Mouse (Mus musculus) gastrocnemius, adult 8-10 months (tissue): ENCODE measurements around the gene Pdcd10. TPM values are rescaled to one million over a fixed set of nuclear protein-coding genes. Genes with fewer than 3 reads are reported as not detected.

Experiments used
- DNase-seq, 2 experiments: peaks; one replicate each; pipeline ENCODE4 v3.0.0; 2022; ENCODE audit warnings: low spot score in 2 of 2
- total RNA-seq, 4 experiments: library from RNA; stranded (reverse); gene quantifications; 2 replicates each; pipeline ENCODE4 v1.2.4; 2022

Pdcd10 gene
- total RNA-seq, 4 experiments from 2014 or later, result 12.4 to 15.2 (median 13.7) TPM

DNA sequence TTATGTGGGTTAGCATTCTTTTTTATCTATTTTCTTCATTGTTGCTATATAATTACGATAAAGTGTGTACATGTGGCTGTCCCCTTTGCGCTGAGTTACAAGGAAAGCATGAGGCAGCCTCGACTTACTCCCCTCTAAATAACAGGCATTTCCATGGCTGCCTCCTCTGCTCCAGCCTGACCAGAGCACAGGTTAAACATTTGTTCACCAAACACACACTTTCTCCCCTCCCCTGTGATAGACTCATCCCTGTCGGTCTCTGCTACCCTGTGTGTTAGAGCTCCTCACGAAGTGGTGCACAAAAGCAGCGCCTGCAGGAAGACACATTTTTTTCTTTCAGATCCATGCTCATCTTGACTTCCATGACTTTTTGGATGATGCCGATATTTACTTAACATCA is 82.0 kb downstream of the Pdcd10 start:
- DNase-seq, result no peak

DNA sequence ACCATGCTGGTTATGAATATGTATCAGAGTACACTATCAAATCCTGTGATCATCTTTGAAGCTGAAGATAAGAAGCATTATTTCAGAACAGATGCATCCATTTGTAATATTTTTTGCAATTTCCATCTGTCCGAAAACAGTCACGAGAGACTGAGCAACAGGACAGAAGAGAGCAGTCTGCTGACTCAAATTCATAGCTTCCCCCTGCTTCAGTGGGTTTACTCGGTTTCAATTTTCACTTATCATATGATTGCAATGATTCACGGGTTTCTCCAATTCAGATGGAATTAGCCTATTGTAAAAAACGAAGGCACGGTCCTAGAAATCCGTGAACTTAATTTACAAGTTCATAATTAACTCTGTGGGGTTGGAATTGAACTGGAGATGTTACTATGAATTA is 88.5 kb downstream of the Pdcd10 start:
- DNase-seq, result no peak

Other genes with a start within 250 kb of the Pdcd10 start
- not detected for gene Wdr49, start 74.7 kb downstream of the Pdcd10 start, total RNA-seq
- gene Serpini1, start 691 bp upstream of the Pdcd10 start, total RNA-seq, result 1 to 10 TPM in 1 of 4 experiments, under 1 TPM in 3; 0.29 to 1.1 (median 0.50) TPM
- not detected for gene Gm29133, start 191.3 kb upstream of the Pdcd10 start, total RNA-seq